Mouse (Mus musculus) thymus, adult 2 months (tissue): ENCODE results near the gene Zfp59. TPM values are rescaled to one million over a fixed set of nuclear protein-coding genes. Genes with fewer than 3 reads are reported as not detected.
A peak's percentile ranks its signal among the peaks of the same experiment; 100 is the strongest.
"Not testable (repeated sequence)": the region's sequence is repeated elsewhere in the genome, so short reads cannot be mapped to it uniquely, and the experiment has no call there.

ENCODE experiments used
- DNase-seq: peaks from one replicate; pipeline ENCODE4 v3.0.0; 2021
- H3K27ac ChIP-seq: fragments of 200-500 bp; 2 replicates; pipeline ENCODE4 v1.5.1; 2012; ENCODE audit warnings: low read length, control low read depth; ENCODE audit not compliant: control insufficient read depth, insufficient read depth
- H3K27me3 ChIP-seq: fragments of 200-500 bp; 2 replicates; pipeline ENCODE4 v1.6.1; 2012; ENCODE audit warnings: mild to moderate bottlenecking, low read length, moderate library complexity, mixed read lengths; ENCODE audit not compliant: control insufficient read depth, insufficient read depth
- H3K36me3 ChIP-seq: fragments of 200-500 bp; 2 replicates; pipeline ENCODE4 v1.6.1; 2012; ENCODE audit warnings: mild to moderate bottlenecking, low read length, moderate library complexity; ENCODE audit not compliant: control insufficient read depth, insufficient read depth
- H3K4me1 ChIP-seq: fragments of 200-500 bp; replicated peaks from 2 replicates; pipeline ENCODE4 v1.6.1; 2012; ENCODE audit warnings: low read length; ENCODE audit not compliant: control insufficient read depth, insufficient read depth
- H3K4me3 ChIP-seq: fragments of 200-500 bp; 2 replicates; pipeline ENCODE4 v1.5.1; 2012; ENCODE audit warnings: mild to moderate bottlenecking, low read length, control low read depth, moderate library complexity; ENCODE audit not compliant: control insufficient read depth, insufficient read depth
- CTCF ChIP-seq: fragments of 200-500 bp; IDR thresholded peaks from 2 replicates; pipeline ENCODE4 v1.5.1; 2012; ENCODE audit warnings: mild to moderate bottlenecking, control low read depth, low read length, moderate library complexity, borderline replicate concordance; ENCODE audit not compliant: control insufficient read depth, poor library complexity, insufficient read depth; ENCODE audit errors: extremely low read depth
- POLR2A ChIP-seq: fragments of 200-500 bp; IDR thresholded peaks from 2 replicates; pipeline ENCODE4 v1.6.1; 2012; ENCODE audit warnings: mild to moderate bottlenecking, low read length, control low read depth, moderate library complexity; ENCODE audit not compliant: control insufficient read depth, poor library complexity, insufficient read depth; ENCODE audit errors: extremely low read depth
- WGBS: fragments of 180-500 bp; shearing (Covaris S2); methylation state at CpG from one replicate; pipeline ENCODE4 v1.1.7; 2018; 5-methylcytosine and 5-hydroxymethylcytosine counted together
- polyA plus RNA-seq: library from polyadenylated mRNA; depleted of rRNA; stranded (reverse); fragments of >200 nt; gene quantifications from 2 replicates; pipeline ENCODE4 v1.2.3, GENCODE M21; 2012; rRNA removed

Zfp59 gene
- polyA plus RNA-seq, result 0.71 and 0.94 TPM in 2 replicates

- peaks cover 8% of the 10 kb centered on the region for H3K4me1 ChIP-seq
- WGBS, result 5% methylated on average over 34 of the region's 34 CpGs
- H3K27me3 ChIP-seq, result no peaks in the 10 kb centered on the region
- TF ChIP-seq POLR2A (no peak), CTCF (no peak)
- DNase-seq, result peak; percentile 80
- no peak within 1 kb of the TSS for H3K27ac ChIP-seq
- peak within 1 kb of the TSS; percentile 94 for H3K4me3 ChIP-seq
- H3K36me3 ChIP-seq, result no peaks in the 10 kb centered on the region
These were observed at the start of gene Zfp59 for GRCm38 (mm10) chr7:27838323-27839249. Gene Zfp59, plus strand, starts transcription at chr7:27838607.

DNA sequence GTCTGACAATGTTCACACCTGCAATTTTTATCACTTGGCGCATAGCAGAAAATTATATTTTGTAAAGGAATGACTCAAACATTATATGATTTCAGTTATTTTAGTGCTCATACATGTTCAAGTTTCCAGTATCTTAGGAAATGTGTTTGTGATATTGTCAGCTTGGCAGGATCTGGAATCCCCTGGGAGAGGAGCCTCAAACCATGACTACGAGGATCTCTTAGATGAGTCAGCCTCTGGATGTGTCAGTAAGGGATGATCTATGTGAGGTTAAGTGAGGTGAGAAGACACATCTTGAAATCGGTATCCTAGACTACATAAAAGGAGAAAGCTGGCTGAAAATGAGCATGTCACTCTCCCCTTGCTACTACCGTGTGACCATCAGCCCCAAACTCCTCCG lies 49.1 kb upstream of the Zfp59 start:
- Histone ChIP-seq H3K27ac (no peak overlapping the region), H3K27me3 (no peaks in the 10 kb centered on the region), H3K4me3 (no peak overlapping the region), H3K36me3 (no peaks in the 10 kb centered on the region), H3K4me1 (no peaks in the 10 kb centered on the region)
- 92% methylated on average over 5 of the region's 5 CpGs for WGBS
- DNase-seq, result no peak
- TF ChIP-seq CTCF (no peak), POLR2A (no peak)

DNA sequence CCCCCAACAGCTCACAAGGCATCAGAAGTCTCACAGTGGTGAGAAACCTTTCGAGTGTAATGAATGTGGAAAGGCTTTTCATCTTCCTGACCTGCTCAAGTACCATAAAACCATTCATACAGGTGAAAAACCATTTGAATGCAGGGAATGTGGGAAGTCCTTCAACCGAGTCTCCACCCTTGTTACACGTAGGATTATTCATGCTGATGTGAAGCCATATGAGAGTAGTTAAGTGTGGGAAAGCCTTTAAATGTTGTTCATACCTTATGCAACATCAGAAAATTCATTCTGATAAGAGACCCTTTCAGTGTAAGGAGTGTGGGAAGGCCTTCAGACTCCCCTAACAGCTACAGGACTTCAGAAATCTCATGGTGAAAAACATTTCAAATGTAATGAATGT lies 44.5 kb upstream of the Zfp59 start:
- not testable (repeated sequence) for H3K4me1 ChIP-seq, H3K27ac ChIP-seq, H3K36me3 ChIP-seq, H3K27me3 ChIP-seq, H3K4me3 ChIP-seq, DNase-seq
- WGBS, result 49% methylated on average over 3 of the region's 3 CpGs

GRCm38 (mm10) chr7:27794566-27794965 lies 43.8 kb upstream of the Zfp59 start:
- Histone ChIP-seq H3K4me1 (no peaks in the 10 kb centered on the region), H3K4me3 (no peak overlapping the region), H3K27me3 (no peaks in the 10 kb centered on the region), H3K27ac (no peak overlapping the region), H3K36me3 (no peaks in the 10 kb centered on the region)
- no peak for DNase-seq
- TF ChIP-seq POLR2A (no peak), CTCF (no peak)

GRCm38 (mm10) chr7:27797906-27798811 lies 40.2 kb upstream of the Zfp59 start:
- DNase-seq, result no peak
- 61% methylated on average over 8 of the region's 8 CpGs for WGBS
- no peak for TF ChIP-seq POLR2A
- TF ChIP-seq CTCF, result no peak
- Histone ChIP-seq H3K36me3 (no peaks in the 10 kb centered on the region), H3K27ac (no peak overlapping the region), H3K4me3 (no peak overlapping the region), H3K27me3 (no peaks in the 10 kb centered on the region), H3K4me1 (no peaks in the 10 kb centered on the region)

DNA sequence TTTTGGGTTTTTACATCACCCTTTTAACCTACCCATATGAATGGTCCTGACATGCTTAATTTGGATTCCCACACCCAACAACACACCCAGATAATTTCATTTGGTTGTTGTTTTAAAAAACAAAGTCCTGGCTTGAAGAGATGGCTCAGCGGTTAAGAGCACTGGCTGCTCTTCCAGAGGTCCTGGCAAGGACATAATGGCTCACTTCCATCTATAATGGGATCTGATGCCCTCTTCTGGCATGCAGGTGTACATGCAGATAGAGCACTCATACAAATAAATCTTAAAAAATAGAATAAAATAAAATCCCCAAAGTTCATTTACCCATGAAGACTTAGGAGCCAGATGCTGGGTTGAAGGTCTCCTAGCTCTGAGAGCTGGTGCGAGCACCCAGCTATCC lies 37.3 kb upstream of the Zfp59 start:
- 68% methylated on average over 2 of the region's 2 CpGs for WGBS
- TF ChIP-seq CTCF (no peak), POLR2A (no peak)
- no peaks in the 10 kb centered on the region for H3K36me3 ChIP-seq
- no peak for DNase-seq
- 0 out of 2 replicates have a peak, but pooled peaks cover 2% of the 10 kb centered on the region for H3K4me1 ChIP-seq
- H3K27me3 ChIP-seq, result no peaks in the 10 kb centered on the region
- H3K4me3 ChIP-seq, result no peak overlapping the region
- H3K27ac ChIP-seq, result no peak overlapping the region
